Mouse (Mus musculus) myocyte (in vitro differentiated cells): ENCODE data around the gene Psmd1. TPM values are rescaled to one million over a fixed set of nuclear protein-coding genes. Genes with fewer than 3 reads are reported as not detected.

Experiments used
- H3K27me3 ChIP-seq: one replicate; pipeline ENCODE4 v1.6.1; 2011; ENCODE audit not compliant: control insufficient read depth, insufficient read depth, insufficient read length
- H3K36me3 ChIP-seq: one replicate; pipeline ENCODE4 v1.6.1; 2011; ENCODE audit not compliant: control insufficient read depth, insufficient read depth
- H3K4me2 ChIP-seq: one replicate; pipeline ENCODE4 v1.6.1; 2011; ENCODE audit warnings: low read depth, control low read depth
- H3K4me3 ChIP-seq: one replicate; pipeline ENCODE4 v1.5.1; 2011; ENCODE audit warnings: mild to moderate bottlenecking, control low read depth, moderate library complexity
- H3K79me2 ChIP-seq: one replicate; pipeline ENCODE4 v1.6.1; 2011; ENCODE audit not compliant: control insufficient read depth, insufficient read depth
- H3ac ChIP-seq: one replicate; pipeline ENCODE4 v1.6.1; 2011; ENCODE audit not compliant: control insufficient read depth, insufficient read length
- CEBPB ChIP-seq: IDR thresholded peaks from 2 replicates; pipeline ENCODE4 v1.6.1; 2011; ENCODE audit warnings: mild to moderate bottlenecking, moderate library complexity; ENCODE audit not compliant: poor library complexity, insufficient read depth, severe bottlenecking
- E2F4 ChIP-seq: IDR thresholded peaks from one replicate; pipeline ENCODE4 v1.6.1; 2011; ENCODE audit warnings: mild to moderate bottlenecking, control low read depth, moderate library complexity; ENCODE audit not compliant: insufficient read depth
- MAX ChIP-seq: IDR thresholded peaks from one replicate; pipeline ENCODE4 v1.6.1; 2011; ENCODE audit warnings: low read depth, mild to moderate bottlenecking, control low read depth
- MYOD1 ChIP-seq, 3 experiments: IDR thresholded peaks; one replicate each; pipeline ENCODE4 v1.6.1; 2011; ENCODE audit warnings: control low read depth in 2 of 3, low read depth in 2 of 3, mild to moderate bottlenecking in 2 of 3, moderate library complexity in 1 of 3; ENCODE audit not compliant: insufficient read length in 2 of 3, control insufficient read depth in 1 of 3
- MYOG ChIP-seq, 3 experiments: IDR thresholded peaks; one replicate each; pipeline ENCODE4 v1.6.1; 2011; ENCODE audit warnings: control low read depth in 2 of 3, low read depth in 2 of 3, mild to moderate bottlenecking in 2 of 3; ENCODE audit not compliant: insufficient read length in 2 of 3, control insufficient read depth in 1 of 3, insufficient read depth in 1 of 3
- POLR2A ChIP-seq: IDR thresholded peaks from one replicate; pipeline ENCODE4 v1.6.1; 2011; ENCODE audit warnings: low read depth, mild to moderate bottlenecking, control low read depth, moderate library complexity; ENCODE audit not compliant: insufficient read length
- POLR2AphosphoS2 ChIP-seq: IDR thresholded peaks from one replicate; pipeline ENCODE4 v1.6.1; 2011; ENCODE audit warnings: low read depth, control low read depth; ENCODE audit not compliant: insufficient read length
- REST ChIP-seq: IDR thresholded peaks from one replicate; pipeline ENCODE4 v1.6.1; 2011; ENCODE audit warnings: mild to moderate bottlenecking, control low read depth, moderate library complexity; ENCODE audit not compliant: insufficient read depth, insufficient read length
- SRF ChIP-seq: IDR thresholded peaks from one replicate; pipeline ENCODE4 v1.6.1; 2011; ENCODE audit warnings: low read depth; ENCODE audit not compliant: control insufficient read depth, insufficient read length
- TCF12 ChIP-seq: IDR thresholded peaks from one replicate; pipeline ENCODE4 v1.6.1; 2011; ENCODE audit warnings: mild to moderate bottlenecking, control low read depth; ENCODE audit not compliant: poor library complexity, insufficient read depth, severe bottlenecking
- TCF3 ChIP-seq: IDR thresholded peaks from one replicate; pipeline ENCODE4 v1.6.1; 2011; ENCODE audit warnings: low read depth, control low read depth; ENCODE audit not compliant: insufficient read length
- USF1 ChIP-seq: IDR thresholded peaks from one replicate; pipeline ENCODE4 v1.6.1; 2011; ENCODE audit warnings: low read depth, mild to moderate bottlenecking, control low read depth, moderate library complexity
- polyA plus RNA-seq: library from polyadenylated mRNA; unstranded; fragments of >200 nt; fragmentation: generic; extraction: Trizol; gene quantifications from one replicate; pipeline ENCODE4 v1.2.1, GENCODE M21; 2012; ENCODE audit warnings: missing spikeins

The Psmd1 gene
- polyA plus RNA-seq, 1 experiment: 97.2 TPM

DNA sequence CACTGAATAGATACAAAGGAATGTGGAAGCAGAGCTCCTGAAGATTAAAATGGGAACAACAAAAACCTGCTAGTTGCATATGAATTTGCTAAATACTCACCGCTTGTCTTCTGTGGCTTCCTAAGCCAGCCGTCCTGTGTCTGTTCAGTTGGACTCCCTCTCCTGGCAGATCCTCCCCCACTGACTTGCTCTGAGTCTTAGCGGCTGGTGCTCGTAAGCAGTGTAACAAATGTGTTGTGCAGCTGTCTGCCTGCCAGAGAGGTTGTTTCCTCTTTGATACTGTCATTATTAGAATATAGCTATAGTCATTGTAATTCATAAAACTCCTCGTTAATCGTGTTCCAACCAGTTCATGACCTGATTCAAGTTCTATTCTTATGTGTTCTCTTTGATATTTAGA is 47.6 kb downstream of the Psmd1 start, which contains the start of gene Htr2b:
Gene Htr2b, minus strand, starts transcription at position 192 of the 400 bp plus-strand sequence.
- Histone ChIP-seq H3K36me3 (peaks cover 12% of the 10 kb centered on the region), H3K4me3 (no peak within 1 kb of the TSS), H3K79me2 (peaks cover 22% of the 10 kb centered on the region), H3K27me3 (no peaks in the 10 kb centered on the region), H3K4me2 (peak within 1 kb of the TSS; percentile 54), H3ac (no peak within 1 kb of the TSS)
- TF ChIP-seq USF1: no peak
- TF ChIP-seq TCF12: peak; percentile 2
- peak; percentile 66 to 92 (median 82) for TF ChIP-seq MYOG (IDR thresholded peaks at IDR 0.05; ENCODE audit: control insufficient read depth in 1 of 3, insufficient read depth in 1 of 3, insufficient read length in 2 of 3, low read depth in 2 of 3)
- TF ChIP-seq MYOD1 (IDR thresholded peaks at IDR 0.05; ENCODE audit: control insufficient read depth in 1 of 3, insufficient read length in 2 of 3, low read depth in 2 of 3): peak; percentile 42 to 83 (median 68)
- TF ChIP-seq E2F4: no peak
- TF ChIP-seq TCF3: no peak
- TF ChIP-seq MAX: no peak
- no peak for TF ChIP-seq SRF

DNA sequence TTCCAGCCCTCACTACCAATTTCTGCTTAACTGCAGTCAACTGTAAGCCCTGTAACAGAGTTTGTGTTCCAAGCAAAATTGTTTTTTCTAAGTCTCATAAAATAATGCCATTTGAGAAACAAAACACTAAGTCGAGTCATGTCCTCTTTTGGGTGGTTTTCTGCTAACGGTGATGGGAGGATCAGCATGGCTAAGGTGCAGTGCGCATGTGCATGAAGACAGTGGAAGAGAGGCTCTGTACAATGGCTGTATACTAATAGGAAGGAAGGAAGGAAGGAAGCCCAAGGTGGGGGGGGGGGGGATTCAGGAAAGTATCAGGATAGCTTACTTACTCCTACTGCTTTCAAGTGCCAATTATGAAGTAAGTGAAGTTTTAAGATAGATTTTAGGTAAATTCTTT is 50.0 kb downstream of the Psmd1 start:
- H3K4me3 ChIP-seq: no peak overlapping the region
- peaks cover 21% of the 10 kb centered on the region for H3K79me2 ChIP-seq
- H3ac ChIP-seq: no peak overlapping the region
- H3K4me2 ChIP-seq: no peak overlapping the region
- no peak for TF ChIP-seq MAX
- no peak for TF ChIP-seq CEBPB
- no peak for TF ChIP-seq E2F4
- TF ChIP-seq POLR2AphosphoS2: no peak
- TF ChIP-seq USF1: no peak
- no peak for TF ChIP-seq TCF12
- TF ChIP-seq MYOD1 (IDR thresholded peaks at IDR 0.05; ENCODE audit: control insufficient read depth in 1 of 3, insufficient read length in 2 of 3, low read depth in 2 of 3): no peak
- TF ChIP-seq SRF: no peak
- TF ChIP-seq TCF3: no peak
- no peak for TF ChIP-seq POLR2A
- TF ChIP-seq MYOG (IDR thresholded peaks at IDR 0.05; ENCODE audit: control insufficient read depth in 1 of 3, insufficient read depth in 1 of 3, insufficient read length in 2 of 3, low read depth in 2 of 3): no peak
- no peak for TF ChIP-seq REST
- H3K36me3 ChIP-seq: peaks cover 36% of the 10 kb centered on the region
- H3K27me3 ChIP-seq: no peaks in the 10 kb centered on the region

DNA sequence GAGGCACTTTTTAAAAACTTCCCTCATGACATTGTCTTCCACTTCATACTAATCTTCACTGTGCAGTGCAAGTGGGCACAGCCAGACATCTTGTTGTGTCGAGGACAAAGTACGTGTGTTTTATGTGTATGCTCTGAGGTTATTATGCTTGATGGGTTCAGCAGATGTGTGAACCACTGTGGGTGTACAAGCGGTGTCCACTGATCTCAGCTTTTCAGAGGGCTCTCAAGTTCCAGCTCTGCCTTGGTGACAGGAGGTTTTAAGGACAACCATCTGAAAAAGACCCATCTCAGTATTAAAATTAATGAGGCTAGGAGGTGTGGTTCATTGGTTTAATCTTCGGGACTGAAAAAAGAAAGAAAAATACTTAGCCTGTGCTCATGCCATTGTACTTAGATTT is 55.4 kb downstream of the Psmd1 start:
- Histone ChIP-seq H3K79me2 (no peaks in the 10 kb centered on the region), H3ac (no peak overlapping the region), H3K4me3 (no peak overlapping the region), H3K36me3 (peaks cover 59% of the 10 kb centered on the region), H3K27me3 (no peaks in the 10 kb centered on the region), H3K4me2 (no peak overlapping the region)
- TF ChIP-seq MYOG (IDR thresholded peaks at IDR 0.05; ENCODE audit: control insufficient read depth in 1 of 3, insufficient read depth in 1 of 3, insufficient read length in 2 of 3, low read depth in 2 of 3) (no peak), REST (no peak), POLR2A (no peak), E2F4 (no peak), CEBPB (no peak), MAX (no peak), TCF3 (no peak), SRF (no peak)

GRCm38 (mm10) chr1:86126036-86126435 is 61.8 kb downstream of the Psmd1 start:
- Histone ChIP-seq H3K27me3 (no peaks in the 10 kb centered on the region), H3K4me2 (no peak overlapping the region), H3K4me3 (no peak overlapping the region), H3K36me3 (peaks cover 56% of the 10 kb centered on the region), H3ac (no peak overlapping the region), H3K79me2 (no peaks in the 10 kb centered on the region)
- TF ChIP-seq POLR2AphosphoS2 (no peak), USF1 (no peak), REST (no peak), MYOG (IDR thresholded peaks at IDR 0.05; ENCODE audit: control insufficient read depth in 1 of 3, insufficient read depth in 1 of 3, insufficient read length in 2 of 3, low read depth in 2 of 3) (no peak), MAX (no peak), POLR2A (no peak), TCF12 (no peak)

- H3K4me3 ChIP-seq: no peak within 1 kb of the TSS
- no peak within 1 kb of the TSS for H3ac ChIP-seq
- H3K36me3 ChIP-seq: peaks cover 57% of the 10 kb centered on the region
- H3K27me3 ChIP-seq: no peaks in the 10 kb centered on the region
- no peaks in the 10 kb centered on the region for H3K79me2 ChIP-seq
- H3K4me2 ChIP-seq: no peak within 1 kb of the TSS
- TF ChIP-seq TCF12: no peak
- no peak for TF ChIP-seq TCF3
- no peak for TF ChIP-seq MAX
- TF ChIP-seq REST: no peak
- TF ChIP-seq E2F4: no peak
- TF ChIP-seq MYOD1 (IDR thresholded peaks at IDR 0.05; ENCODE audit: control insufficient read depth in 1 of 3, insufficient read length in 2 of 3, low read depth in 2 of 3): no peak
- no peak for TF ChIP-seq USF1
- TF ChIP-seq SRF: no peak
- TF ChIP-seq MYOG (IDR thresholded peaks at IDR 0.05; ENCODE audit: control insufficient read depth in 1 of 3, insufficient read depth in 1 of 3, insufficient read length in 2 of 3, low read depth in 2 of 3): no peak
- TF ChIP-seq POLR2A: no peak
- TF ChIP-seq CEBPB: no peak
- no peak for TF ChIP-seq POLR2AphosphoS2
Measured at GRCm38 (mm10) chr1:86133337-86133736, 69.2 kb downstream of the Psmd1 start, which contains the start of gene Gm21972. Gene Gm21972, plus strand, starts transcription at chr1:86133637.
